Mouse (Mus musculus): ENCODE data around the gene Hoxd9.

Gene Hoxd9

DNA sequence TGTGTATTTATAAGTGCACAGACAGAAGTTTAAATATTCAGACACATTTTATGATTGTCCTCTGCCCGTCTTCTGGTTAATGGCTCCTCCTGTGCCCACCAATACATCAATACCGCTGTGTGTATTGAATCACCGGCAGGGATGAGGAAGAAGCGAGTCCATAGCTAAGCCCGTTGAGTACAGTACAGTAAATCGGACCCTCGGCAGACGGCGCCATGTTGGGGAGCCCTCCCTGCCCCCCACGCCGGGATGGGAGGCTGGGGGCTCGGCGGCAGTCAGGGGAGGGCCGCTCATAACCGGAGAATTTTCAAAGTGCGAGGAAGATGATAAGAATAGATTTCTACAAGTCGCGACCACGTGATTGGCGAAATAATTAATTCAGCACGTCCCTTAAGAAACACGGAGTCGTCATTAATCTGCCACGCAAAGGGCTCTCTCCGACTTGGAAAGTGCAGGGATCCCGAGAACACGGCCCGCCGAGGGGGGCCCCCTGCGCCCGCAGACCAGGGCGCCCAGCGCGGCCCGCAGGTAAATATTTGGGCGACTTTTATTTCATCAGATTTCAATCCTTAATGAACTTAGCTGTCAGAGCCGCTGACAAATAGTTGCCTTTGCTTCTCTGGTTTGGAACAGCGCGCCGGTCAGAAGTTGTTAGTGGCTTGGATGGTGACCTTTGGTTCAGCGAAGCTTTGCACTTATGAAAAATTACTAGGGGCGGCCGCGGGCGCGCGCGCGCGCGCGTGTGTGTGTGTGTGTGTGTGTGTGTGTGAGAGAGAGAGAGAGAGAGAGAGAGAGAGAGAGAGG is 35.2 kb downstream of the Hoxd9 start:
- no peak for DNase-seq (ENCODE audit: low spot score in 2 of 2)

GRCm38 (mm10) chr2:74733317-74733661 is 35.8 kb downstream of the Hoxd9 start:
- DNase-seq (ENCODE audit: low spot score in 2 of 2), result no peak

GRCm38 (mm10) chr2:74733765-74734164 is 36.2 kb downstream of the Hoxd9 start:
- DNase-seq (ENCODE audit: low spot score in 2 of 2), result no peak

- DNase-seq (ENCODE audit: low spot score in 2 of 2), result no peak
These were observed 36.9 kb downstream of the Hoxd9 start for GRCm38 (mm10) chr2:74734451-74734850.

GRCm38 (mm10) chr2:74734996-74735811 is 37.7 kb downstream of the Hoxd9 start:
- no peak for DNase-seq (ENCODE audit: low spot score in 2 of 2)

GRCm38 (mm10) chr2:74735851-74736687 is 38.5 kb downstream of the Hoxd9 start:
- no peak for DNase-seq (ENCODE audit: low spot score in 2 of 2)

DNA sequence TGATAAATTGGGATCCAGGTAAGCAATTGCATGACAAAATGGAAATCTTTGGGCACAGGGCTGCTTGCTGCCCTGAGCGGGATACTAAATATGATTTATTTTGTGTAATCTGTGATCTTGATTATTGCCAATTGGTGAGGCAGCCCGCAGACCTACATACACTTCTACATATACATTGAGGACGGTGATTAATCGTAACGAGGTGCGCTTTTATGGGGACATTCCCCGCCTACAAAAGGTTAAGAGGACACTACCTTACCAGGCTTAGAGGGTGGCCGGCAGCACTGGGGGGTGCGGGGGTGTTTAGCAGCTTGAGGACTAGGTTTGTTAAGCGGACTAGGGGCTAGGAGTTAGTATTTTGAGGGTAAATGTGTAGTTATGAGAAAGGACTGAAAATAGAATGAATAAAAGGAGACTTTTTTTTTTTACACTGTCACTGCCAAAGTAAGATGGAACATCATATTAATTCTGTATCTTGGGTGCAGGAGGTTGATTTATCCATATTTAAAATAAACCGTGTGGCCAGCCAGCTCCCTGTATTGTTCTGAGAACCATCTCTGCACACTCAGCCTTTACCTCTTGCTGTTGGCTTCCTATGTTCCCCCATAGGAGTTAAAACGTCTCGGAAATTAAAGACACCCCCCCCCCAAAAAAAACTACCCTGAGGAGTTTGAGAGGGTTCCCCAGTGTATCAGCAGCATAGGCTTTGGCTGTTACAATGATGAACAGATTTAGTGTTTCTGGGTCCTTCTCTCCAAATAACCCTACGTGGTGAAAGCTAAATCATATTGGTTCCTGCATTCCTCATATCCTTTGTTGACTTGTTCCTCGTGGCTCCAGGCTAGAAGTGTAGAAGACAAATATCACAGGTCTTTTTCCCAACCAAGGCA is 39.4 kb downstream of the Hoxd9 start:
- no peak for DNase-seq (ENCODE audit: low spot score in 2 of 2)

DNA sequence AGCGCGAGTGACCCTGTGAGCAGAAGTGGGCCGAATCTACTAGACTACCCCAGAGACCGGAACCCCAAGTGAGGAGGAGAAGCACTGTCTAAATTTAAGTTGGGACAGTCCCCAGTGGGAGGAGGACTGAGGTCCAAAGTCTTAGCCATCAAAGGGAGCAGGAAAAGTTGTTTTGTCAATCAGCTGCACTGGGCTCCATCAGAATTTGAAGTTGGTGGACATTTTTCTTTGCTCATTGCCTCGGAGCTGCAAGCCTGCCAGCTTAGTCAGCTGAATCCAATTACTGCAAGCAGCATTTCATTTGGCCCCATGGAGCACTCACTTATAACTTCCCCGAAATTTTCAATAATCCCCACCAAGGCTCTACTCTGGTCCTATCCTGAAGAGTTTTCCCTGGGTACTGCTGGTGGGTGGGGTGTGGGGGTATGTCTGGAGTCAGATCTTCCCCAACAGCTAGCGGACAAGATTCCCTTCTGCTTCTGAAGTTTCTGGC is 40.1 kb downstream of the Hoxd9 start:
- no peak for DNase-seq (ENCODE audit: low spot score in 2 of 2)

- no peak for DNase-seq (ENCODE audit: low spot score in 2 of 2)
These were observed 41.3 kb downstream of the Hoxd9 start for GRCm38 (mm10) chr2:74738623-74739475.

DNA sequence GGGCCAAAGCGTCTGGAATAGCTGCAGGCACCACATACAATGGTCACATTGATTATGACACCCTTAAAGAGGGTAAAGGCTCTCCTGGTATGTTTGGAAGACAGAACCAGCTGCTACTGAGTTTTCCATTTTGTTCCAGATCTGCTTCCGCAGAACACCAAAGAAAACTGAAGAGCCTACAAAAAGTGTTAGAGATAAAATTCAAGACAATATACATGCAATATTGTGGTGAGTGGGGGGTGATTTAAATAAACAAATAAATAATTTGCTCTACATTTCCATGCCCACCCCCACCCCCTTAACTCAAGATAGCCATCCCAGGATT is 41.9 kb downstream of the Hoxd9 start:
- no peak for DNase-seq (ENCODE audit: low spot score in 2 of 2)

DNA sequence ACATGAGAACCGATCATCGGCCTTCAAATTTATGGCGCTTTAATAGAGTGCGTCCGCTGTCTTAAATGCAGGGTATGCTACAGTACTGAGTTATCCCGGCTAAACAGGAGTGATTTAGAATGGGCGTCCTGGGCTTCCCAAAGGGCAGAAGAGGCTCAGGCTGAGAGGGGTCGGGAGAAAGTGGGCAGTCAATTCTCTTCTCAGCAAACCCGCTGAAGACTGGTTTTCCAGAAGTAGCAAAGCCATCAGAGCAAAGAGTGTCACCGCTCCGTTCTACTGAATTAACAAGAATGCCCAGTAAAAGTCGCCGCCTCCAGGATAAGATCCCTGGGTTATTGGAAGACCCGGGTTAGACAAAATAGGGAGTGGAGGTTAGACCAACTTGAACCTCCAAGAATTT is 42.3 kb downstream of the Hoxd9 start:
- no peak for DNase-seq (ENCODE audit: low spot score in 2 of 2)

- no peak for DNase-seq (ENCODE audit: low spot score in 2 of 2)
These were observed 43.0 kb downstream of the Hoxd9 start for GRCm38 (mm10) chr2:74740311-74741091.

DNA sequence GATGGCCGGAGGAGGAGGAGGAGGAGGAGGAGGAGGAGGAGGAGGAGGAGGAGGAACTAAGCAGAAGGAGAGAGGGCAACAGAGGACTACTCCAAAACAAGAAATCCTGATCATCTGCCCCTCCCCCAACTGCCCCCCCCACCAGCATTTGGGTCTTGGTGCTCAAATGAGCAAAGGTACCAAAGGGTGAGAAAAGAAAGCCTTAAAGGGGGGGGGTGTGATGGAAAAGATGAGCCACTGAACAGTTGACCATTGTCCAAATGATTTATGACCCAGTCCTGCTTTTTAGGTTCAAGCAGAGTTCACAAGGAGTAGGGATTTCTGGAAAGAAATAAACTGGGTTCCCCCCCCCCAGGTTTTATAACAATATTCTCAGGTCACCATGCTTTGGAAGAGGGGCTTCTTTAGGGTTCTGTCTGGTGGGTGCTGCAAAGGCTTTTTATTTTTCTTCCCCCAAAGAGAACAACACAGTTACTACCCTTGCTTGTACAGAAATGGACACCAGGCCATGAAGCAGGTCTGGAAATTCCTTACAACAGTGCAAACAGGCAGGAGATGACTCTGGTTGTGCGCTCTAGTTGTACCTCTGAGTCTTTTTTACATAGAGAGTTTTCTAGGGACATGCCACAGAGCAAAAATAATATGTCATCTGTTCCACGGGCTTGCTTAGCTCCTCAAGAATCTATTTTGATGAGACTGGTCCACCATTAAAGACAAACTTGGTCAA is 43.9 kb downstream of the Hoxd9 start:
- no peak for DNase-seq (ENCODE audit: low spot score in 2 of 2)

GRCm38 (mm10) chr2:74741979-74742277 is 44.4 kb downstream of the Hoxd9 start:
- DNase-seq (ENCODE audit: low spot score in 2 of 2), result no peak

DNA sequence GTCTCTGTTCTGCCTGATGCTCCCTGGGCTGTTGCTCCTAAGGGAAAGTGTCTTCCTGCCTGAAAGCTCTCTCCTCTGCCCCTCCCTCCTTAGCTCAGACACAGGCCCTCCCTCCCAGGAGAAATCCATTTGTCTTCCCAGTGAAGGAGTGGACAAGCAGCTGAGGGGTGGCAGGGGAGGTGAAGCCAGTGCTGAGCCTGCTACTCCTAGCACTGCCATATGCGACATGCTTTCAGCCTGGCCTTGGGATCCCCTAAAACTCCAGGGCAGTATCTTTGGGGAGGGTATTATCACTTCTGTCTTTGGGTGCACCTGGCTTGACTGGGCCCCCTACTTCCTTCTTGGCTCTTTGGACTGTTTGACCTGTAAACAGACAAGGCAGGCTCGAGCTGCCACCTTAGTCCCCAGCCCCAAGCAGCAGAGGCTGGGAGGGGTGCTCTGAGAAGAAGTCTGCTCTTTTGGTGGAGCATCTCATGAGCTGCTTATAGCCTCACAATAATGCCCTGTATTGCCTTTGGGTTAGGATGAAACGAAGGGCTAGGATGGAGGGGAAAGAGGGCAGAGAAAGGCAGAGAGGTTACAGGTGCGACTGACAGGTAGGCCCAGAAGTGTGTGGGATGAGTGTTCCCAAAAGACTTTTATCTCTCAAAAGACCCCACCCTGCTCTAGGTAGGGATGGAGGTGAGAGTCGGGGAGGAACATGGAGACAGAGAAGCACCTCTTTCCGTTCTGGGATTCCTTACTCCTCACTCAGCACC is 48.2 kb downstream of the Hoxd9 start:
- no peak for DNase-seq (ENCODE audit: low spot score in 2 of 2)

DNA sequence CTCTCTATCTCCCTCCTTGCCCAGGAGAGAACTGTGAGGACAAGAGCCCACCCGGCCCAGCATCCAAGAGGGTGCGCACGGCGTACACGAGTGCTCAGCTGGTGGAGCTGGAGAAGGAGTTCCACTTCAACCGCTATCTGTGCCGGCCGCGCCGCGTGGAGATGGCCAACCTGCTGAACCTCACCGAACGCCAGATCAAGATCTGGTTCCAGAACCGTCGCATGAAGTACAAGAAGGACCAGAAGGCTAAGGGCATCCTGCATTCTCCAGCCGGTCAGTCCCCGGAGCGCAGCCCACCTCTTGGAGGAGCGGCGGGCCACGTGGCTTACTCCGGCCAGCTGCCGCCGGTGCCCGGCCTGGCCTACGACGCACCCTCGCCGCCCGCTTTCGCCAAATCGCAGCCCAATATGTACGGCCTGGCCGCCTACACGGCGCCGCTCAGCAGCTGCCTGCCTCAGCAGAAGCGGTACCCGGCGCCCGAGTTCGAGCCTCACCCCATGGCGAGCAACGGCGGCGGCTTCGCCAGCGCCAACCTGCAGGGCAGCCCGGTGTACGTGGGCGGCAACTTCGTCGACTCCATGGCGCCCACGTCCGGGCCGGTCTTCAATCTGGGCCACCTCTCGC is 48.9 kb downstream of the Hoxd9 start:
- no peak for DNase-seq (ENCODE audit: low spot score in 2 of 2)

GRCm38 (mm10) chr2:74747006-74747405 is 49.5 kb downstream of the Hoxd9 start:
- no peak for DNase-seq (ENCODE audit: low spot score in 2 of 2)

- DNase-seq (ENCODE audit: low spot score in 2 of 2), result no peak
These were observed 50.2 kb downstream of the Hoxd9 start for GRCm38 (mm10) chr2:74747661-74748141.
